Mouse (Mus musculus) thymus, adult 2 months (tissue): ENCODE results near the gene Pola1. TPM values are rescaled to one million over a fixed set of nuclear protein-coding genes. Genes with fewer than 3 reads are reported as not detected.

Source experiments
- DNase-seq: peaks from one replicate; pipeline ENCODE4 v3.0.0; 2021
- H3K27ac ChIP-seq: fragments of 200-500 bp; 2 replicates; pipeline ENCODE4 v1.5.1; 2012; ENCODE audit warnings: low read length, control low read depth; ENCODE audit not compliant: control insufficient read depth, insufficient read depth
- H3K27me3 ChIP-seq: fragments of 200-500 bp; 2 replicates; pipeline ENCODE4 v1.6.1; 2012; ENCODE audit warnings: mild to moderate bottlenecking, low read length, moderate library complexity, mixed read lengths; ENCODE audit not compliant: control insufficient read depth, insufficient read depth
- H3K36me3 ChIP-seq: fragments of 200-500 bp; 2 replicates; pipeline ENCODE4 v1.6.1; 2012; ENCODE audit warnings: mild to moderate bottlenecking, low read length, moderate library complexity; ENCODE audit not compliant: control insufficient read depth, insufficient read depth
- H3K4me1 ChIP-seq: fragments of 200-500 bp; replicated peaks from 2 replicates; pipeline ENCODE4 v1.6.1; 2012; ENCODE audit warnings: low read length; ENCODE audit not compliant: control insufficient read depth, insufficient read depth
- H3K4me3 ChIP-seq: fragments of 200-500 bp; 2 replicates; pipeline ENCODE4 v1.5.1; 2012; ENCODE audit warnings: mild to moderate bottlenecking, low read length, control low read depth, moderate library complexity; ENCODE audit not compliant: control insufficient read depth, insufficient read depth
- CTCF ChIP-seq: fragments of 200-500 bp; IDR thresholded peaks from 2 replicates; pipeline ENCODE4 v1.5.1; 2012; ENCODE audit warnings: mild to moderate bottlenecking, control low read depth, low read length, moderate library complexity, borderline replicate concordance; ENCODE audit not compliant: control insufficient read depth, poor library complexity, insufficient read depth; ENCODE audit errors: extremely low read depth
- POLR2A ChIP-seq: fragments of 200-500 bp; IDR thresholded peaks from 2 replicates; pipeline ENCODE4 v1.6.1; 2012; ENCODE audit warnings: mild to moderate bottlenecking, low read length, control low read depth, moderate library complexity; ENCODE audit not compliant: control insufficient read depth, poor library complexity, insufficient read depth; ENCODE audit errors: extremely low read depth
- WGBS: fragments of 180-500 bp; shearing (Covaris S2); methylation state at CpG from one replicate; pipeline ENCODE4 v1.1.7; 2018; 5-methylcytosine and 5-hydroxymethylcytosine counted together
- polyA plus RNA-seq: library from polyadenylated mRNA; depleted of rRNA; stranded (reverse); fragments of >200 nt; gene quantifications from 2 replicates; pipeline ENCODE4 v1.2.3, GENCODE M21; 2012; rRNA removed

The Pola1 gene
- polyA plus RNA-seq: 2.2 and 3.0 TPM in 2 replicates

DNA sequence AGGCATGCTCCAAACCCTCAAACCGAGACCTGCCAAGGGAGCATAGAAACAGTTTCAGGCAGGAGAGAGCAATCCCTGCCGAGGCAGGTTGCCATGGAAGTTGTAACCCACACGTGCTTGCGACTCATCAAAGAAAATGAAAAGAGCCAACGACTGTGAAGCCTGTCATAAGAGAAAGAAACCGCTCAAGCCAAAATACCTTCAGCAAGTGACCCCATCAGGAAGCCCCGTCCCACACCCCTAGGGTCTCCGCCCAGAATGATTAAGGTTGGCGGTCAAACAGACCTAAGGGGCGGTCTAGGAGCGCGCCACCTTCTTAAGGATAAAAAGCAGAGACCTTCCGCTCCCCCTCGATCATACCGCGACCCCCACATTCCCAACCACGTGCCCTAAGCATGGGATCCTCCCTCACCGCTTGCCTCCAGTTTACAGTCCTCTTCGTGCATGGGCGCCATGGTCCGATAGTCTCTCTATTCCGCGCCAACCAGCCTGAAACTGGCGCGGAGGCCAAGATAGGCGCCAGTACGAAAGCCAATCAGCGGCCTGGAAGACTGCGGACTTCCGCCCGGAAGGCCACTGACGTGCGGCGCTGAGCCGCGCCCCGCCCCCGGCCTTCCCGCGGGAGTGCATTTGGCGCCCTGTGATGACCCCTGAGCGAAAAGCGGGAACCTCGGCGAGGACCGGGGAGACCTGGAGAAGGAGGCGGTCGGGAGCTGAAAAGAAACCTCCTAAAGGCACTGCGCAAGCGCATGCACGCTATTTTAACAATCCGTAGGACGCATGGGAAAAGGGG is at the start of gene Pola1:
Gene Pola1 (minus strand): TSS at position 499 of the 793 bp plus-strand sequence.
- Histone ChIP-seq H3K4me1 (no peaks in the 10 kb centered on the region), H3K36me3 (no peaks in the 10 kb centered on the region), H3K27me3 (no peaks in the 10 kb centered on the region), H3K27ac (no peak within 1 kb of the TSS), H3K4me3 (peak within 1 kb of the TSS; percentile 99)
- 0 out of 2 replicates have a peak, but pooled peaks have one; percentile 47 for TF ChIP-seq CTCF
- TF ChIP-seq POLR2A: peak; percentile 21; the same call in 1 of the 2 replicates
- WGBS: under 1% methylated on average over 53 of the region's 53 CpGs
- peak; percentile 63 for DNase-seq

DNA sequence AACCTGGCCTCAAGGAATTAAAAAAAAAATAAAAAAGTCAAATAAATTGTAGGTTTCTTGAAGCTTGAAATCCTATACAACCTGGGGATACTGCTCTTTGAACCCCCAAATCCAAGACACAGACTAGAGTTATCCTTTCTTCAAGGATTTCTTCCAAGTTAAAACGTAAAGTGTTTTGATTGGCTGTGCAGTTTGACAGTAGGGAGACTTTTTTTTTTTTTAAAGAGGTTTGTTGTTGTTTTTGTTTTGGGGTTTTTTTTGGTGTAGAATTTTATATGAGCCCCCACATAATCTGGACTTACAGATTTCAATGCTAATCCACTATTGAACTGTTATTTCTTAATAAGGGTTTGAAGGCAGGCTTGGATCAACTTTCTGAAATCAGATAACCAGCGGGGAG is 44.3 kb upstream of the Pola1 start:
- WGBS: 84% methylated on average over 2 of the region's 2 CpGs
- H3K36me3 ChIP-seq: no peaks in the 10 kb centered on the region
- H3K27me3 ChIP-seq: no peaks in the 10 kb centered on the region
- H3K4me1 ChIP-seq: peaks cover 5% of the 10 kb centered on the region
- DNase-seq: no peak
- no peak overlapping the region for H3K4me3 ChIP-seq
- TF ChIP-seq CTCF (no peak), POLR2A (no peak)
- H3K27ac ChIP-seq: no peak overlapping the region

DNA sequence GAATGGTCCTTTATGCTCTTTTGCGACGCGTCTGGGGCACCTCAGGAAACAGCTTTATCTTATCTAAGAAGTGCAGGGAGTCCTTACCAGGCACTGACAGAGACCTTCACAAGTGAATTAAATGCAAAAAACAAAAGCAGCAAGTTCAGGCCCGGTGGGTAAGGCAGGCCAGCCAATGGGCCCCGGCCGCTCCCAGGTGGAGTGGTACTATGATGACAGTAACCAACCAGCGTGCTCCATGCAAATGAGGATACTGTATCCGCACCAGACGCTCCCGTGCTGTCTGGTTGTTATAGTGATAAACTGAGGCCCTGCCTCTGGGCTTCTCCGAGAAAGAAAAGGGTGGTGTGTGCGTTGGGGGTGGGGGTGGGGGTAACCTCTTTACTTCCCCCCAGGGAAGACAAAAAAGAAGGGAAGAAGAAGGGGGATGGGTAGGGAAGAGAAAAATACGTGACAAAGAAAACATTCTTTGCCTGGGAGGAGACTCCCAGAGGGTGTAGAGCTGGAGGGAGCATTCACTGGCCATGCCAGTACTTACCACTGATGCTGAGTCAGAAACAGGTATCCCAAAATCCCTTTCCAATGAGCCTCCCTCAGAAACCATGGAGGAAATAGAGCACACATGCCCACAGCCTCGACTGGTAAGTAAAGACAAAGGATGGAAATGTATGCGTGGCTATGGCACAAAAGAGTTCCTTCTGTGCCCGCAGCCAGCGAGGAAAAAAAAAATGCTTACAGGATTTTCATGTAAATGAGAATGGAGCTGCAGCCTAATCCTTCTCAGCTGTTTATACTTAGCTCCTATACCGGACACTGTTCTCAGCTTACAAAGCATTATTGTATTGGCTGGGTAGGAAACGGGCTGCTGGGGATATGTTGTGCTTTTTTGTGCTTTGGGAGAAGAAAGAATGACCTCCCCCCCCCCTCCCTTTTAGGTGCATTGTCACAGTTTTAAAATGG is 43.2 kb upstream of the Pola1 start:
- Histone ChIP-seq H3K27me3 (no peaks in the 10 kb centered on the region), H3K27ac (no peak overlapping the region), H3K4me1 (peaks cover 5% of the 10 kb centered on the region), H3K36me3 (no peaks in the 10 kb centered on the region), H3K4me3 (no peak overlapping the region)
- TF ChIP-seq CTCF (no peak), POLR2A (no peak)
- WGBS: 1% methylated on average over 19 of the region's 19 CpGs
- peak; percentile 54 for DNase-seq

DNA sequence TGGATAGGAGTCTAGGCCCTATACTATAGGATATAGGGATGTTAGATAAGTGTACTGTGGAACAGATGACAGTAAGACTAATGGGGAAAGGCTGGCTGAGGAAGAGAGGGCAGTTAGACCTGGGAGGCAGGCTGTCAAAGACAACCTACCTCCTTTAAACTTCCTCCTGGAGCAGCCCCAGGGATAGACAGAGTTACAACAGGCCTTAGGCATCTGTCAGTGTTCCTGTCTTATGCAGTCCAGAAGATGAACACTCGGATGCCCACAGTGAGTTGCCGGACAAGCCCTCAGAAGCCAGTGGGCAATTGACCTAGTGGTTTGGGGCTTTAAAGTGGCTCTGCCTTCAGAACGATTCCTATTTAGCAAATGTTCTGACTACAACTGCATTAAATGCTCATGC is 42.5 kb upstream of the Pola1 start:
- no peak for DNase-seq
- WGBS: 57% methylated on average over 3 of the region's 3 CpGs
- TF ChIP-seq CTCF: no peak
- Histone ChIP-seq H3K36me3 (no peaks in the 10 kb centered on the region), H3K4me3 (no peak overlapping the region), H3K27me3 (no peaks in the 10 kb centered on the region), H3K27ac (no peak overlapping the region), H3K4me1 (peaks cover 5% of the 10 kb centered on the region)

DNA sequence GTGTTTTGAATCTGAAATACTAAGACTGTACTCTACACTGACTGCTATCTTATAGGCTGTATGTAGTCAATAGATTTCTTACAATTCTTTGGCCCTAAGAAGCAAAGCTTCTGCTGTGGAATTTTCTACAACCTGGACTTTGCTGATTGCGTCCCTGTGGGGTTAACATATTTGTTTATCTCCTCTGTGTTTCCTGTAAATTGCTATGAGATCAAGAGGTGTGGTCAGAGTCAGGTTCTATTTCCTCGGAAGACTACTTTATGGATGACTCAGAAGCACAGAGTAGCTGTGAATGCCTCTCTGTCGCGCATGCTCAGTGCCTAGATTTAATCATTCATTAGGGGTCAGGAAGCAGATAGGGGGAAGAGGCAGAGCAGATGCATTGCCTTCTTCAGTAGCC is 32.8 kb upstream of the Pola1 start:
- WGBS: 91% methylated on average over 4 of the region's 4 CpGs
- TF ChIP-seq POLR2A (no peak), CTCF (no peak)
- no peaks in the 10 kb centered on the region for H3K27me3 ChIP-seq
- no peak overlapping the region for H3K27ac ChIP-seq
- H3K4me1 ChIP-seq: no peaks in the 10 kb centered on the region
- no peaks in the 10 kb centered on the region for H3K36me3 ChIP-seq
- H3K4me3 ChIP-seq: no peak overlapping the region
- DNase-seq: no peak

DNA sequence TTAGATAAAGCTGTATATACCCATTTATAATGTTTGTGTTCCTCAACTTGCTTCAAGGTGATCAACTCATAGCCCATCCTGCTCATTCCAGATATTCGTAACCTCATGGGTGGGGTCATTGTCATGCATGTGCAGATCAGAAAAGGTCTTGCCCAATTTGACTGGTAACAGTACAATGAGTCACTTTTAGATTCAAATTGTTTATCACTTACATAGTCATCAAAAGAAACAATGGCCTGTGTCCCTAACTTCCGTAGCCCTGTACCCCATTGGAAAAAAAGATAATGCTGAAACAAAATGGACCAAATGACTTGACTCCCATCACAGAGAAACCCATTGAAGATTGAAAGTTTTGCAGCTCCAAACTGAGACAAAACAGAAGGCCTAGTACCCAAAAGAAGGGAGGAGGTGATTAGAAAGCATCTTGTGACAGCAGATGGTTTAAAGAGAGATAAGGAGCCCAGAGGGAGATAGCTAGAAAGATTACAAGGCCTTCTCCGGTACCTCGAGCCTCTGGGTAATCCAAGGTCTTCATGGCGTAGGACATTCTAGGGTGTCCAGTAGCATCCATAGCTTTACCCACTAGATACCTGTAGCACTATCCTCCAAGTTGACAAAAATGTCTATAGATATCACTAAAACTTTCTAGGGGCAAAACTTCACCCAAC is 32.1 kb upstream of the Pola1 start:
- no peaks in the 10 kb centered on the region for H3K27me3 ChIP-seq
- no peak overlapping the region for H3K27ac ChIP-seq
- H3K4me1 ChIP-seq: no peaks in the 10 kb centered on the region
- DNase-seq: no peak
- no peaks in the 10 kb centered on the region for H3K36me3 ChIP-seq
- 98% methylated on average over 5 of the region's 5 CpGs for WGBS
- H3K4me3 ChIP-seq: no peak overlapping the region
- TF ChIP-seq CTCF: no peak
- no peak for TF ChIP-seq POLR2A
